Mouse (Mus musculus): ENCODE data around the gene Tjp2. TPM values are rescaled to one million over a fixed set of nuclear protein-coding genes. Genes with fewer than 3 reads are reported as not detected.

Gene Tjp2
- polyA plus RNA-seq, 1 experiment from 2014 or later: 14.7 TPM

GRCm38 (mm10) chr19:24259390-24260351, 34.8 kb upstream of the Tjp2 start:
- DNase-seq (ENCODE audit: low spot score) (no peak), ATAC-seq (ENCODE audit: low read depth) (no peak)
- H3K9me3 ChIP-seq (ENCODE audit: control insufficient read depth, low read length): no peaks in the 10 kb centered on the region
- peaks cover 11% of the 10 kb centered on the region for H3K36me3 ChIP-seq (ENCODE audit: control insufficient read depth, insufficient read depth, low read length)
- no peak overlapping the region for H3K9ac ChIP-seq (ENCODE audit: low read depth, low read length)
- no peak overlapping the region for H3K4me3 ChIP-seq (ENCODE audit: low read depth, low read length)
- no peaks in the 10 kb centered on the region for H3K27me3 ChIP-seq (replicated peaks; ENCODE audit: control insufficient read depth, insufficient read depth, low read length)
- no peak overlapping the region for H3K27ac ChIP-seq (replicated peaks; ENCODE audit: low read depth, low read length)
- H3K4me1 ChIP-seq (ENCODE audit: control insufficient read depth, insufficient read depth, low read length): no peaks in the 10 kb centered on the region
- H3K4me2 ChIP-seq (ENCODE audit: low read depth, low read length): no peak overlapping the region
- WGBS: 71% methylated on average over 12 of the region's 12 CpGs

GRCm38 (mm10) chr19:24258368-24258767, 33.5 kb upstream of the Tjp2 start:
- H3K9me3 ChIP-seq (ENCODE audit: control insufficient read depth, low read length): no peaks in the 10 kb centered on the region
- no peak for ATAC-seq (ENCODE audit: low read depth)
- no peak overlapping the region for H3K4me3 ChIP-seq (ENCODE audit: low read depth, low read length)
- 0 out of 2 replicates have a peak, but pooled peaks cover 4% of the 10 kb centered on the region for H3K36me3 ChIP-seq (ENCODE audit: control insufficient read depth, insufficient read depth, low read length)
- no peak overlapping the region for H3K9ac ChIP-seq (ENCODE audit: low read depth, low read length)
- DNase-seq (ENCODE audit: low spot score): no peak
- H3K27me3 ChIP-seq (replicated peaks; ENCODE audit: control insufficient read depth, insufficient read depth, low read length): no peaks in the 10 kb centered on the region
- no peak overlapping the region for H3K27ac ChIP-seq (replicated peaks; ENCODE audit: low read depth, low read length)
- H3K4me1 ChIP-seq (ENCODE audit: control insufficient read depth, insufficient read depth, low read length): no peaks in the 10 kb centered on the region
- H3K4me2 ChIP-seq (ENCODE audit: low read depth, low read length): no peak overlapping the region
- WGBS: 81% methylated on average over 5 of the region's 5 CpGs

DNA sequence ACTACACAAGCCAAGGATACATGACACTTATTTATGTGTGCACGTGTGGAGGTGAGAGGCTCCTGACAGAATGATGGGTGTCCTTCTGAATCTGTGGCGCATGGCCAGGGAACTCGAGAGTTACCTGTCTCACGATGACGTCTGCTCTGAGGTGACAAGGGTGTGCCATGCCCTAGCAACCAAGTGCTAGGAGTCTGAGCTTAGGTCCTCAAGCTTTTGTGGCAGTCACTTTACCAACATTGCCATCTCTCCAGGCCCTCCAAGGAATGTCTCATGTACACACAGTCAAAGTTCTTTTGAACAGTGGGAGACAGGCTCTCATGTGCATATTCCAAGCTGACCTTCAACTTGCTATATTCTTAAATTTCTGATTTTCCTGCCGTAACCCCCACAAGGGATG, 33.1 kb upstream of the Tjp2 start:
- Histone ChIP-seq H3K9me3 (ENCODE audit: control insufficient read depth, low read length) (no peaks in the 10 kb centered on the region), H3K9ac (ENCODE audit: low read depth, low read length) (no peak overlapping the region), H3K27me3 (replicated peaks; ENCODE audit: control insufficient read depth, insufficient read depth, low read length) (no peaks in the 10 kb centered on the region), H3K4me2 (ENCODE audit: low read depth, low read length) (no peak overlapping the region), H3K27ac (replicated peaks; ENCODE audit: low read depth, low read length) (no peak overlapping the region), H3K4me3 (ENCODE audit: low read depth, low read length) (no peak overlapping the region), H3K36me3 (ENCODE audit: control insufficient read depth, insufficient read depth, low read length) (0 out of 2 replicates have a peak, but pooled peaks cover 4% of the 10 kb centered on the region), H3K4me1 (ENCODE audit: control insufficient read depth, insufficient read depth, low read length) (no peaks in the 10 kb centered on the region)
- no peak for DNase-seq (ENCODE audit: low spot score)
- no peak for ATAC-seq (ENCODE audit: low read depth)
- 93% methylated on average over 6 of the region's 6 CpGs for WGBS

GRCm38 (mm10) chr19:24253657-24254260, 28.9 kb upstream of the Tjp2 start:
- no peak for DNase-seq (ENCODE audit: low spot score)
- Histone ChIP-seq H3K36me3 (ENCODE audit: control insufficient read depth, insufficient read depth, low read length) (no peaks in the 10 kb centered on the region), H3K9me3 (ENCODE audit: control insufficient read depth, low read length) (no peaks in the 10 kb centered on the region), H3K9ac (ENCODE audit: low read depth, low read length) (no peak overlapping the region), H3K4me2 (ENCODE audit: low read depth, low read length) (no peak overlapping the region), H3K4me1 (ENCODE audit: control insufficient read depth, insufficient read depth, low read length) (peaks cover 6% of the 10 kb centered on the region; the same call in 1 of the 2 replicates), H3K27ac (replicated peaks; ENCODE audit: low read depth, low read length) (no peak overlapping the region), H3K4me3 (ENCODE audit: low read depth, low read length) (no peak overlapping the region), H3K27me3 (replicated peaks; ENCODE audit: control insufficient read depth, insufficient read depth, low read length) (no peaks in the 10 kb centered on the region)
- 27% methylated on average over 9 of the region's 9 CpGs for WGBS
- ATAC-seq (ENCODE audit: low read depth): no peak

DNA sequence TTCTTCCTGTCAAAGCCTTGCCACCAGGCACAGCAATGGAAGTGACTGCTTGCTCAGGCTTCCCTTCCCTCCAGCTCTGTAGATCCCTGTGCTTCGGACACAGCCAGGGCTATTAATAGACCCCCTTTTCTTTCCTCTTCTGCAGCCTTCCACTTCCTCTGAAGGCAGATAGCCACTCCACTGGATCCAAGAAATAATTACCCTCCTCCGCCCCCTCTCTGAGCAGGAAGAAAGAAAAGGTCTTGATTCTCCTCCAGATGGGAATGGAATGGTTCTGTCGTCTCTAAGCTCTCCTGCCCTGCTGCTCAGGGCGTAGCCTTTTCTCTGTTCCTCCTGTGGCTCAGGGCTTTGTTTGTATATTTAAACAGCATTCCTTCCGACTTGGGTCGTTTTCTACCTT, 27.0 kb upstream of the Tjp2 start:
- Histone ChIP-seq H3K9ac (ENCODE audit: low read depth, low read length) (no peak overlapping the region; the same call in 1 of the 2 replicates), H3K4me2 (ENCODE audit: low read depth, low read length) (peak overlapping the region; percentile 9; the same call in 1 of the 2 replicates), H3K9me3 (ENCODE audit: control insufficient read depth, low read length) (no peaks in the 10 kb centered on the region), H3K36me3 (ENCODE audit: control insufficient read depth, insufficient read depth, low read length) (no peaks in the 10 kb centered on the region), H3K27me3 (replicated peaks; ENCODE audit: control insufficient read depth, insufficient read depth, low read length) (no peaks in the 10 kb centered on the region), H3K27ac (replicated peaks; ENCODE audit: low read depth, low read length) (no peak overlapping the region), H3K4me3 (ENCODE audit: low read depth, low read length) (no peak overlapping the region), H3K4me1 (ENCODE audit: control insufficient read depth, insufficient read depth, low read length) (peaks cover 6% of the 10 kb centered on the region; the same call in 1 of the 2 replicates)
- ATAC-seq (ENCODE audit: low read depth): peak; percentile 66
- WGBS: 13% methylated on average over 6 of the region's 6 CpGs
- peak; percentile 60 for DNase-seq (ENCODE audit: low spot score)

GRCm38 (mm10) chr19:24243340-24243739, 18.5 kb upstream of the Tjp2 start:
- H3K27ac ChIP-seq (replicated peaks; ENCODE audit: low read depth, low read length): no peak overlapping the region
- H3K4me2 ChIP-seq (ENCODE audit: low read depth, low read length): no peak overlapping the region
- DNase-seq (ENCODE audit: low spot score) (peak; percentile 78), ATAC-seq (ENCODE audit: low read depth) (peak; percentile 77; the same call in 1 of the 2 replicates)
- H3K4me3 ChIP-seq (ENCODE audit: low read depth, low read length): no peak overlapping the region
- no peaks in the 10 kb centered on the region for H3K9me3 ChIP-seq (ENCODE audit: control insufficient read depth, low read length)
- H3K9ac ChIP-seq (ENCODE audit: low read depth, low read length): no peak overlapping the region
- no peaks in the 10 kb centered on the region for H3K36me3 ChIP-seq (ENCODE audit: control insufficient read depth, insufficient read depth, low read length)
- 71% methylated on average over 6 of the region's 6 CpGs for WGBS
- H3K4me1 ChIP-seq (ENCODE audit: control insufficient read depth, insufficient read depth, low read length): peaks cover 7% of the 10 kb centered on the region; the same call in 1 of the 2 replicates
- no peaks in the 10 kb centered on the region for H3K27me3 ChIP-seq (replicated peaks; ENCODE audit: control insufficient read depth, insufficient read depth, low read length)

GRCm38 (mm10) chr19:24241799-24242546, 17.1 kb upstream of the Tjp2 start:
- Histone ChIP-seq H3K27me3 (replicated peaks; ENCODE audit: control insufficient read depth, insufficient read depth, low read length) (no peaks in the 10 kb centered on the region), H3K27ac (replicated peaks; ENCODE audit: low read depth, low read length) (no peak overlapping the region), H3K4me1 (ENCODE audit: control insufficient read depth, insufficient read depth, low read length) (peaks cover 7% of the 10 kb centered on the region; the same call in 1 of the 2 replicates), H3K4me2 (ENCODE audit: low read depth, low read length) (no peak overlapping the region), H3K9ac (ENCODE audit: low read depth, low read length) (no peak overlapping the region), H3K4me3 (ENCODE audit: low read depth, low read length) (no peak overlapping the region), H3K36me3 (ENCODE audit: control insufficient read depth, insufficient read depth, low read length) (no peaks in the 10 kb centered on the region), H3K9me3 (ENCODE audit: control insufficient read depth, low read length) (no peaks in the 10 kb centered on the region)
- 25% methylated on average over 14 of the region's 14 CpGs for WGBS
- DNase-seq (ENCODE audit: low spot score) (peak; percentile 54), ATAC-seq (ENCODE audit: low read depth) (peak; percentile 41; the same call in 1 of the 2 replicates)

DNA sequence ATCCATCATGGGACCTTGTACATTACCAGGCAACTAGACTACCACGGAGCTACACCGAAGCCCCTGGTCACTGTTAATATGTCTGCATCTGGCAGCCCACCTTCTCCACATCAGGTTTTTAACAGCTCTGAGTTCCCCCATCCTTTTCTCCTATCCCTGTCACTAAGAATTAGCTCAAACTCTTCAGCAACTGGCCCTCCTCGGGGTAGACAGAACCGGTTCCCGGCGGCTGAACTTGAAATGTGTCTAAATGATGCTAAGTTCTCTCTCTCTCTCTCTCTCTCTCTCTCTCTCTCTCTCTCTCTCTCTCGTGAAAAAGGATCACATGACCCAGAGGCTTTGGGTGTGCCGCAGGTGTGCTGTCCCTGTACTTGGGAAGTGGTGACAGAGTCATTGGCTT, 16.4 kb upstream of the Tjp2 start:
- peak; percentile 24 for DNase-seq (ENCODE audit: low spot score)
- H3K4me3 ChIP-seq (ENCODE audit: low read depth, low read length): no peak overlapping the region
- no peaks in the 10 kb centered on the region for H3K27me3 ChIP-seq (replicated peaks; ENCODE audit: control insufficient read depth, insufficient read depth, low read length)
- ATAC-seq (ENCODE audit: low read depth): no peak
- WGBS: 70% methylated on average over 8 of the region's 8 CpGs
- H3K9me3 ChIP-seq (ENCODE audit: control insufficient read depth, low read length): peaks cover 3% of the 10 kb centered on the region; the same call in 1 of the 2 replicates
- peaks cover 7% of the 10 kb centered on the region; the same call in 1 of the 2 replicates for H3K4me1 ChIP-seq (ENCODE audit: control insufficient read depth, insufficient read depth, low read length)
- no peak overlapping the region for H3K9ac ChIP-seq (ENCODE audit: low read depth, low read length)
- H3K4me2 ChIP-seq (ENCODE audit: low read depth, low read length): no peak overlapping the region
- no peak overlapping the region for H3K27ac ChIP-seq (replicated peaks; ENCODE audit: low read depth, low read length)
- no peaks in the 10 kb centered on the region for H3K36me3 ChIP-seq (ENCODE audit: control insufficient read depth, insufficient read depth, low read length)

Data from embryonic facial prominence, embryonic 14.5 days (tissue).